Mouse (Mus musculus): ENCODE data around the gene Poc1a. TPM values are rescaled to one million over a fixed set of nuclear protein-coding genes. Genes with fewer than 3 reads are reported as not detected.

The Poc1a gene
- 5.8 and 6.1 TPM in 2 replicates for polyA plus RNA-seq (2012; rRNA removed)

DNA sequence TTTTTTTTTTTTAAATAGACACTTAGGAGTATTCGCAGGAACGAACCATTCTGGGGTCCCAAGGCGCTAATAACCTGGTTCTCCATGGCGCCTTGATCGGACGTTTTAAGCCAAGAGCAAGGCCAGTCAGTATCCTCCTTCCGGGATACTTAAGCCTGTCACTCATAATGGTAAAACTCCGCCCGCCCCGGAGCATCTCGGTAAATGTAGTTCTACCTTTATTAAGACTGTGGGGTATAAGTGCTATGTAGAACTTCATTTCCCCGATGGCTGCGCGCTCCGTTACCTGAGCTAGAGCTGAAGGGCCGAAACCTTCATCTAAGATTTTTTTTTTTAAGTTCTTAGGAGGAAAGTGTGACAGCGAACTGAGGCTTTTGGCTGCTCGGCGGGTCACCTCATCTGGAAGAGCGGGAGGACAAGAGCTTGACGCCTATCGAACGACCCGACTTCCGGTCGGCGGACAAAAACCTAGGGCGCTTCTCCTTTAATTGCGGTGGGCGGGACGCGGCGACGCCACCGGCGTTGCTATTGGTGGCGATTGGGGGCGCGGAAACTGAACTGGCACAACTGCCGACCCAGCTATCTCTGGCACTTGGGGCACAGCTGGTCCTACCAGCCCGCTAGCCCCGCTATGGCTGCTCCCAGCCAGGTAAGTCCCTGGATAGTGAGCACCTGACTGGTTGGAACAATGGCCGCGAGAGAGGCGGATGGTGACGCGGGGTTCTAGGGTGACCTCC, at the start of gene Poc1a:
TSS of gene Poc1a (plus strand) at position 254 of the 737 bp plus-strand sequence.
- Histone ChIP-seq H3K4me1 (ENCODE audit: control insufficient read depth, insufficient read depth, low read length) (peaks cover 9% of the 10 kb centered on the region; the same call in 1 of the 2 replicates), H3K27ac (ENCODE audit: insufficient read depth, low read depth, low read length) (peak within 1 kb of the TSS; percentile 96), H3K27me3 (replicated peaks; ENCODE audit: control insufficient read depth, insufficient read depth, low read length) (no peaks in the 10 kb centered on the region), H3K36me3 (ENCODE audit: control insufficient read depth, insufficient read depth, low read length) (no peaks in the 10 kb centered on the region), H3K4me3 (ENCODE audit: insufficient read depth, low read depth, low read length) (peak within 1 kb of the TSS; percentile 72)
- DNase-seq = peak; percentile 98
- TF ChIP-seq POLR2A (IDR thresholded peaks at IDR 0.05; ENCODE audit: low read depth, low read length) (no peak), CTCF (conservative IDR thresholded peaks at IDR 0.05; ENCODE audit: insufficient read depth, insufficient read length, low read depth, low read length) (no peak)
- WGBS = under 1% methylated on average over 47 of the region's 47 CpGs

DNA sequence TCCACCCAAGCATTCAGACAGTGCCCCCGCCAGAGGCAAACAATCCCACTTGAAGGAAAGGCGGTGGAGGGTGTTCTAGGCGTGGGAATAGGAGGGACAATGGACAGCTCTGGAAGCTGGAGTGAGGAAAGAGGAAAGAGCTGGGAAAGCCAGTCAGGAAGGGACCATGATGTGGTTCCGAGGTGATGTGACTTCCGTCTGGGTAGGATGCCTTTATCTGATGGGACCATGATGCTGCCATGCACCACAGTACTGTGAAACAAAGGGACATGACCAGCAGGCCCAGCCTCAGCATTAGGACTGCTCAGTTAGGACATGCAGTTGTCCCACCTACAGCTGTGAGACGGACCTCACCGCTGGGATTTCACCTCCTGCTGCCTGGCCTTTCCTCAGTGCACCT, 49.6 kb upstream of the Poc1a start:
- H3K27me3 ChIP-seq (replicated peaks; ENCODE audit: control insufficient read depth, insufficient read depth, low read length) = no peaks in the 10 kb centered on the region
- DNase-seq = no peak
- peaks cover 7% of the 10 kb centered on the region for H3K4me1 ChIP-seq (ENCODE audit: control insufficient read depth, insufficient read depth, low read length)
- WGBS = 79% methylated on average over 7 of the region's 7 CpGs
- H3K4me3 ChIP-seq (ENCODE audit: insufficient read depth, low read depth, low read length) = no peak overlapping the region
- TF ChIP-seq CTCF (conservative IDR thresholded peaks at IDR 0.05; ENCODE audit: insufficient read depth, insufficient read length, low read depth, low read length) (no peak), POLR2A (IDR thresholded peaks at IDR 0.05; ENCODE audit: low read depth, low read length) (peak; percentile 12)
- H3K27ac ChIP-seq (ENCODE audit: insufficient read depth, low read depth, low read length) = no peak overlapping the region
- H3K36me3 ChIP-seq (ENCODE audit: control insufficient read depth, insufficient read depth, low read length) = peaks cover 2% of the 10 kb centered on the region; the same call in 1 of the 2 replicates

- Histone ChIP-seq H3K36me3 (ENCODE audit: control insufficient read depth, insufficient read depth, low read length) (peaks cover 2% of the 10 kb centered on the region; the same call in 1 of the 2 replicates), H3K4me1 (ENCODE audit: control insufficient read depth, insufficient read depth, low read length) (peaks cover 12% of the 10 kb centered on the region), H3K4me3 (ENCODE audit: insufficient read depth, low read depth, low read length) (no peak overlapping the region), H3K27me3 (replicated peaks; ENCODE audit: control insufficient read depth, insufficient read depth, low read length) (no peaks in the 10 kb centered on the region), H3K27ac (ENCODE audit: insufficient read depth, low read depth, low read length) (no peak overlapping the region)
- 89% methylated on average over 4 of the region's 4 CpGs for WGBS
- no peak for DNase-seq
- TF ChIP-seq CTCF (conservative IDR thresholded peaks at IDR 0.05; ENCODE audit: insufficient read depth, insufficient read length, low read depth, low read length) (peak; percentile 35), POLR2A (IDR thresholded peaks at IDR 0.05; ENCODE audit: low read depth, low read length) (peak; percentile 30)
Observed at GRCm38 (mm10) chr9:106231816-106232215, 49.0 kb upstream of the Poc1a start.

DNA sequence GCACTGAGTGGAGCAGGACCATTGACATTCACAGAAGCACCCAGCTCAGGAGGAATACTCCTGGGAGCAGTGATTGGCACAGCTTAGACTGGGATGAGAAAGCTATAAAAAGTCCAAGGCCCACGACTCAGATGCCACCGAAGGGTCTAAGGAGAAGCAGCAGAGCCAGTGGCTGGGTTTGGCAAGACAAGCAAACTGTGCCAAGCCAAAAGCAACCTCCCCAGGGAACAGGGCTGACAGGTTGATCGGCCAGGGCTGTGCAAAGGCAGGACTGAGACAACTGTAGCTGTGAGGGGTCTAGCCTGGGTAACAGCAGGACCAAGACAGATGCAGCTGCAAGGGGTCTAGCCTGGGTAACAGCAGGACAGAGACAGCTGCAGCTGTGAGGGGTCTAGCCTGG, 47.9 kb upstream of the Poc1a start:
- DNase-seq = no peak
- H3K27ac ChIP-seq (ENCODE audit: insufficient read depth, low read depth, low read length) = no peak overlapping the region
- no peaks in the 10 kb centered on the region for H3K27me3 ChIP-seq (replicated peaks; ENCODE audit: control insufficient read depth, insufficient read depth, low read length)
- TF ChIP-seq CTCF (conservative IDR thresholded peaks at IDR 0.05; ENCODE audit: insufficient read depth, insufficient read length, low read depth, low read length) (no peak), POLR2A (IDR thresholded peaks at IDR 0.05; ENCODE audit: low read depth, low read length) (no peak)
- H3K4me3 ChIP-seq (ENCODE audit: insufficient read depth, low read depth, low read length) = no peak overlapping the region
- H3K36me3 ChIP-seq (ENCODE audit: control insufficient read depth, insufficient read depth, low read length) = peaks cover 4% of the 10 kb centered on the region; the same call in 1 of the 2 replicates
- H3K4me1 ChIP-seq (ENCODE audit: control insufficient read depth, insufficient read depth, low read length) = peaks cover 20% of the 10 kb centered on the region
- 85% methylated on average over 3 of the region's 3 CpGs for WGBS

GRCm38 (mm10) chr9:106233953-106234352, 46.9 kb upstream of the Poc1a start:
- DNase-seq = no peak
- WGBS = 79% methylated on average over 6 of the region's 6 CpGs
- Histone ChIP-seq H3K4me1 (ENCODE audit: control insufficient read depth, insufficient read depth, low read length) (peaks cover 21% of the 10 kb centered on the region), H3K27ac (ENCODE audit: insufficient read depth, low read depth, low read length) (no peak overlapping the region), H3K4me3 (ENCODE audit: insufficient read depth, low read depth, low read length) (no peak overlapping the region), H3K27me3 (replicated peaks; ENCODE audit: control insufficient read depth, insufficient read depth, low read length) (no peaks in the 10 kb centered on the region), H3K36me3 (ENCODE audit: control insufficient read depth, insufficient read depth, low read length) (peaks cover 6% of the 10 kb centered on the region; the same call in 1 of the 2 replicates)
- TF ChIP-seq POLR2A (IDR thresholded peaks at IDR 0.05; ENCODE audit: low read depth, low read length) (no peak), CTCF (conservative IDR thresholded peaks at IDR 0.05; ENCODE audit: insufficient read depth, insufficient read length, low read depth, low read length) (no peak)

DNA sequence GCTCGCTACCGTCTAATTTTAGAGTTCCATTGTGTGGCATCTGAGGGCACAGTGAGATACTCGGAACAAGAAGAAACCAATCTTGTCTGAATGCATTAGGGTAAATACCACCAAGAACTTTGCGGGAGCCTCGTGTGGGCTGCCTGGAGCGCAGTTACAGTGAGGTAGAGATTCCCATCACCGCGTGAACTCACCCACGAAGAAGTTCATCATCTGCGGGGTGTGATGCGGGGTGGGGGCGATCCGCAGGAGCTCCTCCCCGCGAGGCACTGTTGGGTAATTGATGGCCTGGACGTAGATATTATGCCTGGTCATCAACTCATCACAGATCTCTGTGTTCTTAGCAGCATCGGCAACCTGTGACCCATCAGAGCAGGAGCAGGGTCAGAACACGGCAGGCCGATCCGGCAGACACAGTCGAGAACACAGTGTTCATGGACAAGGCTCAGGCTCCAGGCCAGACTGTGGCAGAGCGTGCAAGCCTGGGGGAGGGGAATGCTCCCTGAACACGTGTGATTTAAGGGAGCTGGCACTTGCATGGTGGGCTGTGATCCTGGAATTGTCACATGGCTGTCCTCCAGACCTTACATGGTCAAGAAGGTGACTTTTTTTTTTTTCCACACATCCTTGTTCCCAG, 45.5 kb upstream of the Poc1a start:
- WGBS = 51% methylated on average over 23 of the region's 23 CpGs
- H3K27ac ChIP-seq (ENCODE audit: insufficient read depth, low read depth, low read length) = peak overlapping the region; percentile 61

More for the DNA sequence above, 45.5 kb upstream of the Poc1a start:
- Histone ChIP-seq H3K27me3 (replicated peaks; ENCODE audit: control insufficient read depth, insufficient read depth, low read length) (no peaks in the 10 kb centered on the region), H3K4me3 (ENCODE audit: insufficient read depth, low read depth, low read length) (no peak overlapping the region), H3K36me3 (ENCODE audit: control insufficient read depth, insufficient read depth, low read length) (peaks cover 9% of the 10 kb centered on the region; the same call in 1 of the 2 replicates), H3K4me1 (ENCODE audit: control insufficient read depth, insufficient read depth, low read length) (peaks cover 21% of the 10 kb centered on the region)
- TF ChIP-seq POLR2A (IDR thresholded peaks at IDR 0.05; ENCODE audit: low read depth, low read length) (no peak), CTCF (conservative IDR thresholded peaks at IDR 0.05; ENCODE audit: insufficient read depth, insufficient read length, low read depth, low read length) (0 out of 2 replicates have a peak, but pooled peaks have one; percentile 3)
- DNase-seq = peak; percentile 76
